Mouse (Mus musculus): ENCODE measurements around the gene Xpot.

- TF ChIP-seq GATA1 (IDR thresholded peaks at IDR 0.05; ENCODE audit: borderline replicate concordance, low read length) (no peak), FLI1 (IDR thresholded peaks at IDR 0.05; ENCODE audit: low read length) (no peak)
Measured at GRCm38 (mm10) chr10:121662711-121663110, 36.6 kb upstream of the Xpot start.
